Mouse (Mus musculus) C2C12 (cell line): ENCODE measurements at regions not wholly inside any gene's neighbourhood (a gene's known extent, or its start where the extent isn't known, plus 50 kb on each side); places are given as distances from the start of the nearest gene placed in this dataset.

Experiments
- CEBPB ChIP-seq: IDR thresholded peaks from one replicate; pipeline ENCODE4 v1.6.1; 2011; ENCODE audit warnings: low read depth, mild to moderate bottlenecking, control low read depth, moderate library complexity
- CTCF ChIP-seq: IDR thresholded peaks from one replicate; pipeline ENCODE4 v1.5.1; 2011; ENCODE audit not compliant: control insufficient read depth, insufficient read depth, insufficient read length
- FOSL1 ChIP-seq: IDR thresholded peaks from one replicate; pipeline ENCODE4 v1.8.0; 2011; ENCODE audit warnings: mild to moderate bottlenecking, low read length; ENCODE audit not compliant: poor library complexity, insufficient read depth, severe bottlenecking
- MAX ChIP-seq: IDR thresholded peaks from one replicate; pipeline ENCODE4 v1.6.1; 2011; ENCODE audit warnings: mild to moderate bottlenecking, control low read depth
- MYOD1 ChIP-seq: IDR thresholded peaks from one replicate; pipeline ENCODE4 v1.6.1; 2011; ENCODE audit warnings: low read depth; ENCODE audit not compliant: control insufficient read depth, insufficient read length
- MYOG ChIP-seq: IDR thresholded peaks from one replicate; pipeline ENCODE4 v1.6.1; 2011; ENCODE audit not compliant: control insufficient read depth, insufficient read length; ENCODE audit errors: extremely low read depth
- USF1 ChIP-seq: IDR thresholded peaks from one replicate; pipeline ENCODE4 v1.6.1; 2011; ENCODE audit warnings: low read depth, mild to moderate bottlenecking, control low read depth, moderate library complexity

GRCm38 (mm10) chr5:133653431-133653830 is 446.1 kb upstream of the Castor2 start:
- TF ChIP-seq USF1 (no peak), CTCF (no peak), MAX (no peak), MYOG (no peak), MYOD1 (no peak), CEBPB (no peak), FOSL1 (no peak)
